Mouse (Mus musculus): Measurements from ENCODE around the gene Pip5k1c.
A peak's percentile ranks its signal among the peaks of the same experiment; 100 is the strongest.

Pip5k1c gene

GRCm38 (mm10) chr10:81303761-81304160 is 11.0 kb downstream of the Pip5k1c start:
- no peak for DNase-seq

GRCm38 (mm10) chr10:81304597-81305238 is 12.0 kb downstream of the Pip5k1c start:
- DNase-seq = peak; percentile 72 to 75

GRCm38 (mm10) chr10:81305663-81306062 is 12.9 kb downstream of the Pip5k1c start:
- DNase-seq = peak; percentile 58

GRCm38 (mm10) chr10:81306173-81306668 is 13.5 kb downstream of the Pip5k1c start:
- no peak for DNase-seq

GRCm38 (mm10) chr10:81306837-81307682 is 14.3 kb downstream of the Pip5k1c start:
- DNase-seq = no peak

- DNase-seq = no peak
Measured at GRCm38 (mm10) chr10:81309571-81309970, 16.8 kb downstream of the Pip5k1c start.

GRCm38 (mm10) chr10:81313581-81313980 is 20.8 kb downstream of the Pip5k1c start:
- DNase-seq = no peak

- DNase-seq = no peak
Measured at GRCm38 (mm10) chr10:81314201-81314600, 21.4 kb downstream of the Pip5k1c start.

GRCm38 (mm10) chr10:81315587-81315986 is 22.8 kb downstream of the Pip5k1c start:
- DNase-seq = no peak

- peak in 1 of 2 experiments; percentile 36 for DNase-seq
Measured at GRCm38 (mm10) chr10:81316338-81317060, 23.7 kb downstream of the Pip5k1c start.

GRCm38 (mm10) chr10:81317273-81317672 is 24.5 kb downstream of the Pip5k1c start:
- no peak for DNase-seq

GRCm38 (mm10) chr10:81318589-81319329 is 26.0 kb downstream of the Pip5k1c start:
- peak; percentile 46 to 55 for DNase-seq

GRCm38 (mm10) chr10:81319330-81319699 is 26.6 kb downstream of the Pip5k1c start:
- peak in 1 of 2 experiments; percentile 33 for DNase-seq

GRCm38 (mm10) chr10:81319741-81320549 is 27.2 kb downstream of the Pip5k1c start:
- DNase-seq = no peak

GRCm38 (mm10) chr10:81320550-81321347 is 28.0 kb downstream of the Pip5k1c start, which contains the start of gene Cactin:
TSS of gene Cactin (plus strand) at chr10:81321103.
- DNase-seq = peak; percentile 96 to 97

GRCm38 (mm10) chr10:81321436-81321835 is 28.7 kb downstream of the Pip5k1c start:
- no peak for DNase-seq

- no peak for DNase-seq
Measured at GRCm38 (mm10) chr10:81322444-81322843, 29.7 kb downstream of the Pip5k1c start.

GRCm38 (mm10) chr10:81323141-81323775 is 30.5 kb downstream of the Pip5k1c start:
- no peak for DNase-seq

GRCm38 (mm10) chr10:81323791-81324530 is 31.2 kb downstream of the Pip5k1c start:
- DNase-seq = no peak

Measured in cerebellum, postnatal 36 days (tissue).